Mouse (Mus musculus): ENCODE data around the gene Babam2.

DNA sequence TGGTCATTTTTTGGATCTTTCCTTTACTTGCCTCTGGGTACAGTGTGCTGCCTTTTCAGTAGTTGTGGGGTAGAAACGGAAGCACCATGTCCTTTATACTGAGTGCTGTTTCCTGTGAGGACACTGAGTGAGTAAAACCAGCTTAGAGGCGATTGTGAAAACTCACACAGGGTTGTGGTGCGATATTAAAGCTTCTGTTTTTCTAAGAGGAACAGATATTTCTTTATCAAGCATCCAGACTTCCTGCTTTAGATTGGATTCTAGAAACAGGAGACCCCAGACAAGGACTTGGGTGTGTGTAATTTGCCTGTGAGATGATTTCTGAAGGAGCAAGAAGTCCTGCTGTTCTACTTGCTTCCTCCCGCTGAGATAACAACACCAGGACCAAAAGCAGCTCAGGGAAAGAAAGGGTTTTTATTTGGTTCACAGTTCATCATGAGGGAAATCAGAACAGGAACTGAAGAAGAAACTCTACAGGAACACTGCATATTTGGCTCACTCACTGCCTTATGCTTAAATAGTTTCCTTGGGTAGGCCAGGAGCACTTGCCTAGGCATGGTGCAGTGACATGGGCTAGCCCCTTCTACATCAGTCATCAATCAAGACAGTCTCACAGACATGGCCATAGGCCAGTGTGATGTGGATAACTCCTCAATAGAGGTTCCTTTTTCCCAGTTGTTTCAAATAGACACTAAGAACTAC lies 69.5 kb downstream of the Babam2 start:
- TF ChIP-seq CTCF (IDR thresholded peaks at IDR 0.05; ENCODE audit: extremely low read depth, insufficient read depth, low read length), result no peak
- TF ChIP-seq POLR2A (IDR thresholded peaks at IDR 0.05; ENCODE audit: extremely low read depth, insufficient read depth, low read length), result no peak
